Mouse (Mus musculus) heart, postnatal 0 days (tissue): ENCODE data around the gene Vps37d.

ENCODE experiments used
- CTCF ChIP-seq: IDR thresholded peaks from 2 replicates; pipeline ENCODE4 v1.5.1; 2016; ENCODE audit warnings: antibody characterized with exemption, control low read depth, low read depth
- EP300 ChIP-seq: IDR thresholded peaks from 2 replicates; pipeline ENCODE4 v1.6.1; 2016; ENCODE audit warnings: antibody characterized with exemption, low read depth

- TF ChIP-seq CTCF (no peak), EP300 (no peak)
Measured at GRCm38 (mm10) chr5:135039541-135039940, 38.5 kb downstream of the Vps37d start.
